Comparison of ENCODE assay signal across 28 mouse cellular contexts in the genomic region with DNA sequence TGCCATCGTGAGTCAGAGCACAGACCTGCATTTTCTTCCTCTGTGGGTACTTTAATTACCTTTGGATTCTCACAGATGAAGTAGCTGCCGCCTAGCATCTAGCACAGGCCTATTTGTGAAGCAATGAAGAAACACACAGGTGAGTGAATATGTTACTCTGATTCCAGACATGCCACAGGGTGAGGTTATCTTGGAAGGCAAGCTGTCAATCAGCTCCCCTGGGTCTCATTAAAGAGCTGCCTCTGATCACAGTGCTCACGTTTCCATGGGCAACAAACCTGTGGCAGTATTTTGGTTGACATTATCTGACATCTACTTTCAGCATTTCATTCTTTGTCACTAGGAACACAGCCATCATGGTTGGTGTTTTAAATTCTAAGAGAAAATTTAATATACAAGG.
DNase-seq lines count a peak whose midpoint lies in the region; ATAC-seq and TF ChIP-seq lines count a peak whose summit lies in the region.
"Had no signal": no experiment of that assay in that cellular context is flagged by ENCODE, and none has a peak within 500 bp of the region (broad histone marks: within the 10 kb centered on the region; RNA-seq: fewer than 3 reads in every experiment).

No protein-coding gene starts in this region.

- H3K36me3 ChIP-seq in forebrain, embryonic 14.5 days (ENCODE audit: control insufficient read depth, insufficient read depth, low read length) = no peaks in the 10 kb centered on the region
- H3K36me3 ChIP-seq in forebrain, embryonic 16.5 days (ENCODE audit: control insufficient read depth, insufficient read depth) = no peaks in the 10 kb centered on the region
- H3K36me3 ChIP-seq in midbrain, embryonic 12.5 days = no peaks in the 10 kb centered on the region
- no peaks in the 10 kb centered on the region for H3K36me3 ChIP-seq in midbrain, embryonic 10.5 days
- no peaks in the 10 kb centered on the region for H3K36me3 ChIP-seq in midbrain, embryonic 14.5 days (ENCODE audit: control insufficient read depth, insufficient read depth, low read length)
- no peaks in the 10 kb centered on the region for H3K36me3 ChIP-seq in midbrain, postnatal 0 days (ENCODE audit: insufficient read depth, low read length)
- H3K36me3 ChIP-seq: forebrain, embryonic 10.5 days; forebrain, embryonic 15.5 days; G1E; heart, embryonic 12.5 days; heart, embryonic 15.5 days; hindbrain, embryonic 10.5 days; hindbrain, embryonic 13.5 days had no signal

- no peak for TF ChIP-seq CTCF in midbrain, postnatal 0 days (IDR thresholded peaks at IDR 0.05)

- H3K9me3 ChIP-seq in forebrain, embryonic 14.5 days (replicated peaks; ENCODE audit: control insufficient read depth, low read length) = no peaks in the 10 kb centered on the region
- no peaks in the 10 kb centered on the region for H3K9me3 ChIP-seq in forebrain, embryonic 16.5 days (ENCODE audit: control insufficient read depth, low read length)
- no peaks in the 10 kb centered on the region for H3K9me3 ChIP-seq in midbrain, embryonic 12.5 days
- no peaks in the 10 kb centered on the region for H3K9me3 ChIP-seq in midbrain, embryonic 10.5 days (replicated peaks)
- H3K9me3 ChIP-seq in midbrain, embryonic 14.5 days (ENCODE audit: control insufficient read depth, low read length) = no peaks in the 10 kb centered on the region
- H3K9me3 ChIP-seq in midbrain, postnatal 0 days (ENCODE audit: low read length) = no peaks in the 10 kb centered on the region
- H3K9me3 ChIP-seq: forebrain, embryonic 10.5 days; forebrain, embryonic 15.5 days; heart, embryonic 12.5 days; heart, embryonic 15.5 days; hindbrain, embryonic 10.5 days; hindbrain, embryonic 13.5 days had no signal

- DNase-seq in forebrain, embryonic 14.5 days (ENCODE audit: low spot score) = peak; percentile 25
- no peak for DNase-seq in midbrain, embryonic 10.5 days (ENCODE audit: low spot score)
- DNase-seq in midbrain, embryonic 14.5 days = peak; percentile 76
- DNase-seq in midbrain, postnatal 0 days (ENCODE audit: low spot score) = peak; percentile 33
- DNase-seq in retina, embryonic 14.5 days (ENCODE audit: low spot score) = no peak
- DNase-seq: adrenal gland, postnatal 10 days; adrenal gland, postnatal 36 days; B cell, adult 2 months; cerebellum, adult 11 months; cerebellum, adult 2 months; cerebellum, adult 9-11 months; cerebellum, postnatal 25 days; gastrocnemius, adult 2 months; gastrocnemius, postnatal 14 days; heart, adult 18-20 months; heart, postnatal 10 days; heart, postnatal 36 days had no signal

- 57% methylated on average over 3 of the region's 3 CpGs for WGBS in forebrain, embryonic 14.5 days
- WGBS in forebrain, embryonic 16.5 days = 58% methylated on average over 3 of the region's 3 CpGs
- 64% methylated on average over 3 of the region's 3 CpGs for WGBS in midbrain, embryonic 12.5 days
- 77% methylated on average over 3 of the region's 3 CpGs for WGBS in midbrain, embryonic 10.5 days
- WGBS in midbrain, embryonic 14.5 days = 46% methylated on average over 3 of the region's 3 CpGs
- WGBS in midbrain, postnatal 0 days = 40% methylated on average over 3 of the region's 3 CpGs

- no peak overlapping the region for H3K4me2 ChIP-seq in forebrain, embryonic 14.5 days (ENCODE audit: low read length)
- H3K4me2 ChIP-seq in forebrain, embryonic 16.5 days (ENCODE audit: low read length) = no peak overlapping the region
- H3K4me2 ChIP-seq in midbrain, embryonic 12.5 days (replicated peaks) = no peak overlapping the region
- H3K4me2 ChIP-seq in midbrain, embryonic 14.5 days (ENCODE audit: low read length) = no peak overlapping the region
- H3K4me2 ChIP-seq in midbrain, postnatal 0 days (ENCODE audit: low read depth, low read length, poor library complexity, severe bottlenecking) = no peak overlapping the region
- H3K4me2 ChIP-seq: forebrain, embryonic 15.5 days; heart, embryonic 12.5 days; heart, embryonic 15.5 days; hindbrain, embryonic 13.5 days had no signal

- no peak overlapping the region for H3K9ac ChIP-seq in forebrain, embryonic 14.5 days (ENCODE audit: low read length)
- no peak overlapping the region for H3K9ac ChIP-seq in forebrain, embryonic 16.5 days (replicated peaks; ENCODE audit: low read depth, low read length)
- no peak overlapping the region for H3K9ac ChIP-seq in midbrain, embryonic 12.5 days (replicated peaks)
- no peak overlapping the region for H3K9ac ChIP-seq in midbrain, embryonic 14.5 days (replicated peaks; ENCODE audit: low read length)
- no peak overlapping the region for H3K9ac ChIP-seq in midbrain, postnatal 0 days (replicated peaks; ENCODE audit: low read length, poor library complexity, severe bottlenecking)
- H3K9ac ChIP-seq: forebrain, embryonic 15.5 days; heart, embryonic 12.5 days; heart, embryonic 15.5 days; hindbrain, embryonic 13.5 days had no signal

- no peaks in the 10 kb centered on the region for H3K27me3 ChIP-seq in forebrain, embryonic 14.5 days (replicated peaks; ENCODE audit: control insufficient read depth, insufficient read depth, low read length)
- H3K27me3 ChIP-seq in forebrain, embryonic 16.5 days (replicated peaks; ENCODE audit: control insufficient read depth, insufficient read depth, low read length) = no peaks in the 10 kb centered on the region
- H3K27me3 ChIP-seq in midbrain, embryonic 12.5 days = no peaks in the 10 kb centered on the region
- no peaks in the 10 kb centered on the region for H3K27me3 ChIP-seq in midbrain, embryonic 10.5 days (ENCODE audit: low read depth, poor library complexity, severe bottlenecking)
- no peaks in the 10 kb centered on the region for H3K27me3 ChIP-seq in midbrain, embryonic 14.5 days (ENCODE audit: control insufficient read depth, insufficient read depth, low read length)
- no peaks in the 10 kb centered on the region for H3K27me3 ChIP-seq in midbrain, postnatal 0 days (ENCODE audit: insufficient read depth, low read length)
- H3K27me3 ChIP-seq: CH12.LX; forebrain, embryonic 15.5 days; heart, embryonic 12.5 days; heart, embryonic 15.5 days; hindbrain, embryonic 13.5 days had no signal

- H3K4me1 ChIP-seq in forebrain, embryonic 14.5 days (ENCODE audit: control insufficient read depth, insufficient read depth, low read length) = peaks cover 9% of the 10 kb centered on the region; the same call in 1 of the 2 replicates
- H3K4me1 ChIP-seq in forebrain, embryonic 16.5 days (replicated peaks; ENCODE audit: control insufficient read depth, insufficient read depth, low read length) = peaks cover 10% of the 10 kb centered on the region
- no peaks in the 10 kb centered on the region for H3K4me1 ChIP-seq in midbrain, embryonic 12.5 days
- 0 out of 2 replicates have a peak, but pooled peaks cover 3% of the 10 kb centered on the region for H3K4me1 ChIP-seq in midbrain, embryonic 10.5 days
- no peaks in the 10 kb centered on the region; the same call in 1 of the 2 replicates for H3K4me1 ChIP-seq in midbrain, embryonic 14.5 days (ENCODE audit: control insufficient read depth, insufficient read depth, low read length)
- H3K4me1 ChIP-seq in midbrain, postnatal 0 days (ENCODE audit: insufficient read depth, low read length) = 0 out of 2 replicates have a peak, but pooled peaks cover 4% of the 10 kb centered on the region
- H3K4me1 ChIP-seq: forebrain, embryonic 10.5 days; heart, embryonic 12.5 days; heart, embryonic 15.5 days; hindbrain, embryonic 13.5 days had no signal

- H3K27ac ChIP-seq in forebrain, embryonic 14.5 days (ENCODE audit: low read depth, low read length) = no peak overlapping the region
- H3K27ac ChIP-seq in forebrain, embryonic 16.5 days (ENCODE audit: low read length) = no peak overlapping the region
- H3K27ac ChIP-seq in midbrain, embryonic 12.5 days (replicated peaks) = no peak overlapping the region
- H3K27ac ChIP-seq in midbrain, embryonic 10.5 days (replicated peaks) = no peak overlapping the region
- no peak overlapping the region for H3K27ac ChIP-seq in midbrain, embryonic 14.5 days (replicated peaks; ENCODE audit: low read depth, low read length)
- no peak overlapping the region for H3K27ac ChIP-seq in midbrain, postnatal 0 days (ENCODE audit: low read depth, low read length)
- H3K27ac ChIP-seq: forebrain, embryonic 10.5 days; forebrain, embryonic 15.5 days; gastrocnemius, adult 2 months; heart, embryonic 15.5 days; hindbrain, embryonic 10.5 days; hindbrain, embryonic 13.5 days had no signal

- no peak overlapping the region for H3K4me3 ChIP-seq in forebrain, embryonic 14.5 days (ENCODE audit: low read depth, low read length)
- no peak overlapping the region for H3K4me3 ChIP-seq in forebrain, embryonic 16.5 days (replicated peaks; ENCODE audit: low read length)
- no peak overlapping the region for H3K4me3 ChIP-seq in midbrain, embryonic 12.5 days
- no peak overlapping the region for H3K4me3 ChIP-seq in midbrain, embryonic 10.5 days
- H3K4me3 ChIP-seq in midbrain, embryonic 14.5 days (replicated peaks; ENCODE audit: low read depth, low read length) = no peak overlapping the region
- H3K4me3 ChIP-seq in midbrain, postnatal 0 days (ENCODE audit: low read depth, low read length) = no peak overlapping the region
- H3K4me3 ChIP-seq: forebrain, embryonic 10.5 days; forebrain, embryonic 15.5 days; gastrocnemius, adult 2 months; heart, embryonic 12.5 days; heart, embryonic 15.5 days; hindbrain, embryonic 10.5 days; hindbrain, embryonic 13.5 days had no signal

- no peak for ATAC-seq in forebrain, embryonic 14.5 days
- no peak for ATAC-seq in forebrain, embryonic 16.5 days
- peak; percentile 53; the same call in 1 of the 2 replicates for ATAC-seq in midbrain, embryonic 12.5 days (ENCODE audit: low FRiP score, low read depth)
- ATAC-seq in midbrain, embryonic 14.5 days (ENCODE audit: low FRiP score, low TSS enrichment) = peak; percentile 44; the same call in 1 of the 2 replicates
- ATAC-seq in midbrain, postnatal 0 days (ENCODE audit: low FRiP score) = peak; percentile 63
- ATAC-seq: forebrain, embryonic 15.5 days; Patski had no signal

Comparison
In these comparisons a context has a peak if more than half of its experiments do, and no peak if none do; other contexts are left out.
1. DNase-seq: peak in forebrain, embryonic 14.5 days (single experiment), midbrain, embryonic 14.5 days (single experiment) and midbrain, postnatal 0 days (single experiment); none in midbrain, embryonic 10.5 days (single experiment) and retina, embryonic 14.5 days (single experiment).
2. ATAC-seq: peak in midbrain, embryonic 12.5 days (single experiment), midbrain, embryonic 14.5 days (single experiment) and midbrain, postnatal 0 days (single experiment); none in forebrain, embryonic 14.5 days (single experiment) and forebrain, embryonic 16.5 days (single experiment).